Mouse (Mus musculus) forebrain, embryonic 11.5 days (tissue): Measurements from ENCODE around the gene Tpk1. TPM values are rescaled to one million over a fixed set of nuclear protein-coding genes. Genes with fewer than 3 reads are reported as not detected.

Experiments
- ATAC-seq: fragments of 200-750 bp; cut with Nextera tagmentation; replicated peaks from 2 replicates; pipeline ENCODE4 v1.8.0; 2017; ENCODE audit warnings: moderate TSS enrichment; ENCODE audit not compliant: low FRiP score
- DNase-seq: peaks from one replicate; pipeline ENCODE4 v3.0.0-alpha.2; 2017; ENCODE audit warnings: low spot score
- H3K27ac ChIP-seq: fragments of 300-500 bp; sonication (generic); 2 replicates; pipeline ENCODE4 v1.5.1; 2014; ENCODE audit warnings: low read depth, low read length
- H3K27me3 ChIP-seq: fragments of 300-500 bp; sonication (generic); 2 replicates; pipeline ENCODE4 v1.6.1; 2014; ENCODE audit warnings: mild to moderate bottlenecking, low read length, mixed read lengths; ENCODE audit not compliant: control insufficient read depth, insufficient read depth
- H3K36me3 ChIP-seq: fragments of 300-500 bp; sonication (generic); 2 replicates; pipeline ENCODE4 v1.6.1; 2014; ENCODE audit warnings: mild to moderate bottlenecking, low read length, moderate library complexity, mixed read lengths; ENCODE audit not compliant: control insufficient read depth, insufficient read depth
- H3K4me1 ChIP-seq: fragments of 300-500 bp; sonication (generic); replicated peaks from 2 replicates; pipeline ENCODE4 v1.6.1; 2014; ENCODE audit warnings: low read length, mixed read lengths; ENCODE audit not compliant: control insufficient read depth, insufficient read depth
- H3K4me2 ChIP-seq: fragments of 300-500 bp; sonication (generic); 2 replicates; pipeline ENCODE4 v1.6.1; 2014; ENCODE audit warnings: low read depth, mild to moderate bottlenecking, low read length, moderate library complexity, mixed read lengths; ENCODE audit not compliant: severe bottlenecking
- H3K4me3 ChIP-seq: fragments of 300-500 bp; sonication (generic); 2 replicates; pipeline ENCODE4 v1.5.1; 2014; ENCODE audit warnings: low read depth, low read length
- H3K9ac ChIP-seq: fragments of 300-500 bp; sonication (generic); 2 replicates; pipeline ENCODE4 v1.6.1; 2014; ENCODE audit warnings: low read length
- H3K9me3 ChIP-seq: fragments of 300-500 bp; sonication (generic); 2 replicates; pipeline ENCODE4 v1.6.1; 2016; ENCODE audit warnings: low read length, mixed read lengths; ENCODE audit not compliant: control insufficient read depth
- WGBS: fragments of 180-500 bp; shearing (Covaris S2); extraction: QIAGEN DNeasy Blood & Tissue Kit; methylation state at CpG from one replicate; pipeline ENCODE4 v1.1.7; 2014; 5-methylcytosine and 5-hydroxymethylcytosine counted together
- polyA plus RNA-seq: library from polyadenylated mRNA; unstranded; fragments of >200 nt; fragmentation: Nextera tagmentation; extraction: Ambion mirVana; gene quantifications from 2 replicates; pipeline ENCODE4 v1.2.1, GENCODE M21; 2014

Gene Tpk1
- polyA plus RNA-seq, 1 experiment from 2014 or later: 5.4 TPM

DNA sequence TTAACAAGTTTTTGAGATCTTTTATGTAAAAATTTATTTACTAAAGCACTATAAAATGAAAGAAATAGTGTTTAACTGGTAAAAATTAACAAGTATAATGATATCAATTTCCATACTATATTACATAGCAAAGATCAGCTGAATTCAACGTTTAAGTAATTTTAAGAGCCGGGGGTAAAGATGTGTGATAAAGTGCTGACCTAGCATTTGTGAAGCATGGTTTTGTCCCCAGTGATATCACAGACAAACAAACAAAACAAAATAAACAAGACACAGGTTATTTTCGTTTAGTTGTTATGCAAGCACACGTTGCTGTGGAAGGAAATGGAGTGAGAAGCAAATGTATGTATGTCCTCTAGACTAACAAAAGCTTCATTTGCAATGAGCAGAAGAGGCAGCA lies 103.6 kb downstream of the Tpk1 start:
- DNase-seq: no peak
- no peaks in the 10 kb centered on the region for H3K4me1 ChIP-seq
- WGBS: 88% methylated on average over 4 of the region's 4 CpGs

DNA sequence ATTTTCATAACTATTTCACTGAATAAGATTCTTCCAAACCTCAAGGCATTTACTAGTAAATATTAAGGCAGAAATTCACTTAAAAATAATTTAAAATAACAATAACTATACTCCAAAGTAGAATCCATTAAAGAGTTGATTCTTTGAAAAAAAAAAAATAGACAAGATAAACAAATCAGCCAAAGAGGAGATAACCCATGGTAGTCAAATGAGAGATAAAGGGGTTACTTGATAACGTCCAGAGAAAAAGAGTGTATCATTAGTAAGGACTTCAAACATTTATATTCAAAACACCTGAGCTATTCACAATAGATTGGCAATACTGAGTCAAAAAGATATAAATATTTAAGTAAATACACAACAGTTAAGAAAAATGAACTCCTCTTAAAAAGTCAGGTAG lies 114.7 kb downstream of the Tpk1 start:
- ATAC-seq (no peak), DNase-seq (no peak)
- Histone ChIP-seq H3K4me3 (no peak overlapping the region), H3K9ac (no peak overlapping the region), H3K9me3 (no peaks in the 10 kb centered on the region), H3K4me1 (no peaks in the 10 kb centered on the region), H3K27me3 (no peaks in the 10 kb centered on the region), H3K27ac (no peak overlapping the region), H3K4me2 (no peak overlapping the region), H3K36me3 (no peaks in the 10 kb centered on the region)
- WGBS: 92% methylated on average over 1 of the region's 1 CpGs

More for the DNA sequence above, 103.6 kb downstream of the Tpk1 start:
- Histone ChIP-seq H3K9me3 (no peaks in the 10 kb centered on the region), H3K27me3 (no peaks in the 10 kb centered on the region), H3K36me3 (no peaks in the 10 kb centered on the region), H3K9ac (no peak overlapping the region), H3K27ac (no peak overlapping the region), H3K4me2 (no peak overlapping the region), H3K4me3 (no peak overlapping the region)
- no peak for ATAC-seq

DNA sequence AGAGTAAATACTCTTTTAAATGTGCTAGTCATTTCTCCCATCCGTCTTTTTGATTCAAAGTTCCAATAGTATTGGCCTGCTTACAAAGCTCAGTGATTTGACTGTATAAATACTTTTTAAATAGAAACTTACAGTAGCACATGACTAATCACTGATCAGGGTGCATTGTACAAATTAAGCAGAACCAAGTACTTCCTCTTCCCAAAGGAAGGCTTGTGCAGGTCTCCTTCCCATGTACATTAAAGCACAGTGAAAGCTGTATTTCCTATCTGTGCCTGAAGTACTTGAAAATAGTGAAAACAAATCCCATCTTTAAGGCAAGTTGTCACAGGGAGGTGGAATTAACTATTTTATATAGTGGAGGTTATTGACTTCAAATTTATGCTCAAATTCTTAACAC lies 119.5 kb downstream of the Tpk1 start:
- ATAC-seq (no peak), DNase-seq (no peak)
- Histone ChIP-seq H3K27me3 (no peaks in the 10 kb centered on the region), H3K4me3 (no peak overlapping the region), H3K9ac (no peak overlapping the region), H3K36me3 (no peaks in the 10 kb centered on the region), H3K4me2 (no peak overlapping the region), H3K27ac (no peak overlapping the region), H3K9me3 (no peaks in the 10 kb centered on the region), H3K4me1 (no peaks in the 10 kb centered on the region)
- WGBS: 94% methylated on average over 1 of the region's 1 CpGs

DNA sequence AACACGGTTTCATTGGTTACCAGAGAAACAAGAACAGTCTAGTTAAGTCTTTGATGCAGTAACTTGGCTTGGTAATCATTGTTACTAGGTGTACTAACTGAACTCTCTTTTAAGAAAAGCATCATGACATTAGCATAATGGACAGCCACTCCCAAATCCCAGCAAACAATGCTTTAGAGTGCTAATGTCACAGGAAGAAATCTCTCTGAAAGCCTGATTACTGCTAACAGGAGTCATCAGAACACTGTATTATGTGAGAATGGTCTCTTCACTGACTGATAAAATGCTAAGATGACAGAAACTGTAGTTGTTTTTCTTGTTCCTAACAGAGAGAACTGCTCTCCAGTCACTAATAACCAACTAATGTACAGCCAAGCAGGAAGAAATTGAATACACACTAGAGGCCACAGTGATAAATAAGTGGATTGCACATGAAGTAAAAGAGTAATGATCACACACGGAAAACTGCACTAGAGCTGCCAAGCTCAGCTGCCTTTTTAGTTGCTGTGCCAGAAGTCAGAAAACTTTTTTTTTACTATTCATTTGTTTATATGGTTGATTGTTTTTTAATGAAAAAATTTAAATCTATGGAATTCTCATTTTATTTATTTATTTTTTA lies 128.7 kb downstream of the Tpk1 start:
- Histone ChIP-seq H3K4me2 (no peak overlapping the region), H3K27me3 (no peaks in the 10 kb centered on the region), H3K27ac (no peak overlapping the region), H3K9me3 (no peaks in the 10 kb centered on the region), H3K4me1 (no peaks in the 10 kb centered on the region), H3K4me3 (no peak overlapping the region), H3K36me3 (no peaks in the 10 kb centered on the region), H3K9ac (no peak overlapping the region)
- no peak for DNase-seq
- WGBS: 86% methylated on average over 2 of the region's 2 CpGs
- no peak for ATAC-seq

DNA sequence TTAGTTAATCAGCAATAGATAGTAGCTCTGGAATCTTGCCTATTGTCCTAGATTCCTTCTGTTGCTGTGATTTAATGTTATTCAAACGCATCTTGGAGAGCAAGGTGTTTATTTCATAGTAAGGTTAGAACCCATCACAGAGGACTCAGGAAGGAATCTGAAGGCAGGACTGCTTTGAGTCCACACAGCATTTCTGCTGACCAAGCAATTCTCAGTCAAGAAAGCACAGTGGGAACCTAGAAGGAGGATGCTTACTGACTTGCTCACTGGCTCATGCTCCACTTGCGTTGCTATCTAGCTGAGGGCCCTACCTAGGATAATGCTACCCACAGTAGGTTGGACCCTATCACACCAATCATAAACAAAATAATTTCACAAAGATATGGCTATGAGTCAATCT lies 130.6 kb downstream of the Tpk1 start:
- Histone ChIP-seq H3K27ac (no peak overlapping the region), H3K27me3 (no peaks in the 10 kb centered on the region), H3K4me3 (no peak overlapping the region), H3K4me2 (no peak overlapping the region), H3K9me3 (no peaks in the 10 kb centered on the region), H3K4me1 (no peaks in the 10 kb centered on the region), H3K36me3 (no peaks in the 10 kb centered on the region), H3K9ac (no peak overlapping the region)
- ATAC-seq (no peak), DNase-seq (no peak)
- 93% methylated on average over 2 of the region's 2 CpGs for WGBS

DNA sequence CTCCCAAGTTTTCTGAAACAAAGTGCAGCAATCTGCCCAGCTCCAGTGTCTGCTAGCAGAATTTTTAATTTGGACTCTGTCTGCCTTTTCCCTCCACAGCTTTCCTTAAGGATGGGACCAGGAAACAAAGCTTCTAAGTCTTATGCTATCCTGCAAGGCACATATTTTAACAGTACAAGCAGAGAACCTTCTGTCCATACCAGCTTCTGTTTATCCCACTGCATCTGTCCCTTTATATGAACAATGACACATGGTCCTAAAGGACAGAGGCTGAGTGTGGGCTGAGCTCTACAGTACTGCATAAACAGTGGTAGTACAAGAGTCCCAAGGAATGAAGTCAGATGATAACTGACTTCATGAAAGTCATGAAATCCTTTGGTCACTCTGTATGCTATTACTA lies 132.8 kb downstream of the Tpk1 start:
- H3K9me3 ChIP-seq: no peaks in the 10 kb centered on the region
- no peak overlapping the region for H3K4me2 ChIP-seq
- ATAC-seq: no peak
- H3K4me3 ChIP-seq: no peak overlapping the region
- H3K4me1 ChIP-seq: no peaks in the 10 kb centered on the region
- no peak for DNase-seq
- no peak overlapping the region for H3K27ac ChIP-seq
- H3K27me3 ChIP-seq: no peaks in the 10 kb centered on the region
- H3K36me3 ChIP-seq: no peaks in the 10 kb centered on the region
- H3K9ac ChIP-seq: no peak overlapping the region

DNA sequence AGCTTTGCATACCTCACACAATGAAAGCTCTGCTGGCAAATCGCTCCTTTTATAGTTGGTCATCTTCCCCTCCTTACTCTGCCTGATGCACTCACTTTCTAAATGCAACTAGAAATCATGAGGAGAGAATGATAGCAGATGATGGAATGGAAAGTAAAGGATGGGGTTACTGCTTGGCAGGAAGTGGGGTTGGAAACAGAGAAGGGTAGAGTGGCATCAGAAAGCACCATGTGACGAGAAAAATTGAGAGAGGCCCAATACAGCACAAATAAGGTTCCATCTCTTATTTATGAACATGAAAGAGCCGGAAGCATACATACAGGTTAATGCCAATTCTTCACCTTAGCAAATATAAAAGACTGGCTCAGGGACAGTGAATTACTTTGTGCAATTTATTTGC lies 133.3 kb downstream of the Tpk1 start:
- Histone ChIP-seq H3K27me3 (no peaks in the 10 kb centered on the region), H3K9ac (no peak overlapping the region), H3K4me3 (no peak overlapping the region), H3K36me3 (no peaks in the 10 kb centered on the region), H3K4me1 (no peaks in the 10 kb centered on the region), H3K27ac (no peak overlapping the region), H3K4me2 (no peak overlapping the region), H3K9me3 (no peaks in the 10 kb centered on the region)
- WGBS: 75% methylated on average over 3 of the region's 3 CpGs
- DNase-seq (no peak), ATAC-seq (no peak)

DNA sequence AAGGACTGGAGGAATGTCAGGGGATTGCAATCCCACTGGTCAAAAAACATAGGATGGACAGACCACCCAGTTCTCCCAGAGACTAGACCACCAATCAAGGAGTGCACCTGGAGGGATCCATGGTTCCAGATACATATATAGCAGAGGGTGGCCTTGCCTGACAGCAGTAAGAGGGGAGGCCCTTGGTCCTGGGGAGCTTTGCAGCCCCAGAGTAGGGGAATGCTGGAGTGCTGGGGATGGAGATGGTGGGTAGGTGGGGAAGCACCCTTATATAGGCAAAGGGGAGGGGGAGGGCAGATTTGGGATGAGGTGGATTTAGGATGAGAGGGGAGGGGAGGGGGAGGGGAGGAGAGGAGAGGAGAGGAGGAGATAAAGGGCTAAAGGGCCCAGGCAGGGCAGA lies 134.1 kb downstream of the Tpk1 start:
- no peak overlapping the region for H3K4me2 ChIP-seq
- H3K9me3 ChIP-seq: no peaks in the 10 kb centered on the region
- H3K4me3 ChIP-seq: no peak overlapping the region
- no peak overlapping the region for H3K27ac ChIP-seq
- no peak for ATAC-seq
- H3K36me3 ChIP-seq: no peaks in the 10 kb centered on the region
- H3K27me3 ChIP-seq: no peaks in the 10 kb centered on the region
- DNase-seq: no peak
- no peaks in the 10 kb centered on the region for H3K4me1 ChIP-seq
- no peak overlapping the region for H3K9ac ChIP-seq

DNA sequence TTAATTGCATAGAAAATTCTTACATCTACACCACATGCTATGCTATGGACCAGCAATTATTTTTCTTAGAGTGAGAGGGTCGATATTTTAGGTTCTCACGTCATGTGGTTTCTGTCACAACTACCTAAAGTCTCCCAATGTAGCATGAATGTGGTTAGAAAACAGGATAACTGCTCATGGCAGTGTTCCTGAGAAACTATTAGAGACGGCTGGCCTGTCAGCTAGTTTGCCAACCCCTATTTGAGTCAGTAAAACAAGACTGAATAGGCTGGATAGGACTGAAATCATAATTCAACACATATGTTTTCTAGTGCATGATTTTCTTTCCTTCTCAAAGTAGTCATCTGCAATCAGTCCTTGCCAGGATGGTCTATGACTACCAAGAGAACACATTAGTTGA lies 137.1 kb downstream of the Tpk1 start:
- Histone ChIP-seq H3K4me1 (no peaks in the 10 kb centered on the region), H3K36me3 (no peaks in the 10 kb centered on the region), H3K4me2 (no peak overlapping the region), H3K9me3 (no peaks in the 10 kb centered on the region), H3K27me3 (no peaks in the 10 kb centered on the region), H3K9ac (no peak overlapping the region), H3K4me3 (no peak overlapping the region), H3K27ac (no peak overlapping the region)
- DNase-seq (no peak), ATAC-seq (no peak)
- WGBS: 76% methylated on average over 3 of the region's 3 CpGs
